Mouse (Mus musculus) kidney, adult 2 months (tissue): ENCODE results near the gene Nfkbil1.
A peak's percentile ranks its signal among the peaks of the same experiment; 100 is the strongest.

ENCODE experiments used
- CTCF ChIP-seq: fragments of 200-500 bp; conservative IDR thresholded peaks from 2 replicates; pipeline ENCODE4 v1.5.1; 2011; ENCODE audit warnings: low read depth, mild to moderate bottlenecking, control low read depth, low read length, moderate library complexity, mixed read lengths; ENCODE audit not compliant: insufficient read depth, insufficient read length
- POLR2A ChIP-seq: fragments of 200-500 bp; IDR thresholded peaks from one replicate; pipeline ENCODE4 v1.6.1; 2011; ENCODE audit warnings: low read depth, low read length, control low read depth

GRCm38 (mm10) chr17:35274770-35275169 is 39.2 kb upstream of the Nfkbil1 start:
- TF ChIP-seq CTCF (peak; percentile 83), POLR2A (no peak)
